Mouse (Mus musculus): ENCODE results near the gene Nf2. TPM values are rescaled to one million over a fixed set of nuclear protein-coding genes. Genes with fewer than 3 reads are reported as not detected.
"Not testable (repeated sequence)": the region's sequence is repeated elsewhere in the genome, so short reads cannot be mapped to it uniquely, and the experiment has no call there.

Nf2 gene
- polyA plus RNA-seq, 1 experiment from 2014 or later, result 72.9 TPM

DNA sequence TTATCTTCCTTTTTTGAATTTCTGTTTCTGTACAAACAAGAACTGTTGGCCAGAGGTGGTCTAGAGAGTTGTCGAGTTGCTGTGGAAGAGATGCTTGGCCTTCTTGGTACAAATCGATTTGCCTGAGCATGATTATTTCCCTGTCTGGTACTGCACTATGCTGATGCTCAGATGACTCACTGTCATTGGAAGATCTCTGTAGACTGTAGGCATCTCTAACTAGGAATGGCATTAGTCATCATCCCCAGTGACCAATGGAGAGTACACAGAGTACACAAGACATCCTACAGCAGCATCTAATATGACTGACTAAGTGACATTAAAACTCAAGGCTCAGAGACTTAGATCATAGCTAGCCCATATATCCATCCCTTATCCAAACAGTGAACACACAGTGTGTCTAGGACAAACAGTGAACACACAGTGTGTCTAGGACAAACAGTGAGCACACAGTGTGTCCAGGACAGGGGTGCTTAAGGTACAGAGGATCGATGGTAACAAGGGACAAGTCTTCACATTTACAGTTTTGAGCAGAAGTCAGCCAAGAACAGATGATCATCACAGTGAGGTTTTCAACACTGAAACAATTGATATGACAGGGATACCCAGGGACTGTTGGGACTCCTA lies 23.1 kb downstream of the Nf2 start:
- WGBS, result 95% methylated on average over 3 of the region's 3 CpGs
- no peaks in the 10 kb centered on the region for H3K36me3 ChIP-seq (ENCODE audit: control insufficient read depth, insufficient read depth)
- ATAC-seq, result no peak
- no peak overlapping the region for H3K4me3 ChIP-seq (replicated peaks; ENCODE audit: low read length)
- no peaks in the 10 kb centered on the region for H3K9me3 ChIP-seq (ENCODE audit: control insufficient read depth, low read length)
- no peak overlapping the region for H3K27ac ChIP-seq (ENCODE audit: low read length)
- no peaks in the 10 kb centered on the region for H3K4me1 ChIP-seq (replicated peaks; ENCODE audit: control insufficient read depth, insufficient read depth, low read length)
- H3K27me3 ChIP-seq (replicated peaks; ENCODE audit: control insufficient read depth, insufficient read depth, low read length), result no peaks in the 10 kb centered on the region
- H3K4me2 ChIP-seq (ENCODE audit: low read length), result no peak overlapping the region
- H3K9ac ChIP-seq (replicated peaks; ENCODE audit: low read depth, low read length), result no peak overlapping the region

DNA sequence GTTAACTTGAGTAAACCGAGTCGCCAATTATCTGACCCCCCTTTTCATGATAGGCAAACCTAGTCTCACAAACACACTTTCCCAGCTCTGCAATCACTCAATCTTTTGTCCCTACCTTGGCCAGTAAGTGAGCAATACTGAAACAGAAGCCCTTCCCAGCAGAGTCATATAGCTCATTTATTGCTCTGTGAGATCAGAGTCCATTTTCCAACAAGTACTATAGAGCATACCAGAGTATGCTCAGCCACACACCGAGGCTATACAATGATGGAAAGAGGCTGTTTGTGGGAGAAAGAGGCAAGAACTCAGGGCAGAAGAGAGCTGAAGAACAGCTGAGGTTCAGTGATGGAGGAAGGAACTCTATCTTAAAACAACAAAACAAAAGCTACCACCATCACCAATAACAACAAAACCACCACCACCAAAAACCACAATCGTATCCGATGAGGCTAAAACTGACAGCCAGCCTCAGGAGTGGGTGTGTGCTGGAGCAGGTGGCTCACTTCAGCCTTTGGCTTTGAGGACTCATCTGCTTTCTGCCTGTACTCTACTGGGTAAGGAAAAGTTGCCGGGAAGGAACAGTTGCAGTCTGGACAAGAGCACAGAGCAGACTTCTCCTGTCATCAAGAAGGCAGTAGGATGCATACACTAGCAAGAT lies 25.6 kb downstream of the Nf2 start:
- Histone ChIP-seq H3K27me3 (replicated peaks; ENCODE audit: control insufficient read depth, insufficient read depth, low read length) (no peaks in the 10 kb centered on the region), H3K4me3 (replicated peaks; ENCODE audit: low read length) (no peak overlapping the region), H3K4me1 (replicated peaks; ENCODE audit: control insufficient read depth, insufficient read depth, low read length) (no peaks in the 10 kb centered on the region), H3K27ac (ENCODE audit: low read length) (no peak overlapping the region), H3K36me3 (ENCODE audit: control insufficient read depth, insufficient read depth) (no peaks in the 10 kb centered on the region), H3K4me2 (ENCODE audit: low read length) (no peak overlapping the region), H3K9ac (replicated peaks; ENCODE audit: low read depth, low read length) (no peak overlapping the region), H3K9me3 (ENCODE audit: control insufficient read depth, low read length) (no peaks in the 10 kb centered on the region)
- WGBS, result 91% methylated on average over 6 of the region's 6 CpGs
- no peak for ATAC-seq

DNA sequence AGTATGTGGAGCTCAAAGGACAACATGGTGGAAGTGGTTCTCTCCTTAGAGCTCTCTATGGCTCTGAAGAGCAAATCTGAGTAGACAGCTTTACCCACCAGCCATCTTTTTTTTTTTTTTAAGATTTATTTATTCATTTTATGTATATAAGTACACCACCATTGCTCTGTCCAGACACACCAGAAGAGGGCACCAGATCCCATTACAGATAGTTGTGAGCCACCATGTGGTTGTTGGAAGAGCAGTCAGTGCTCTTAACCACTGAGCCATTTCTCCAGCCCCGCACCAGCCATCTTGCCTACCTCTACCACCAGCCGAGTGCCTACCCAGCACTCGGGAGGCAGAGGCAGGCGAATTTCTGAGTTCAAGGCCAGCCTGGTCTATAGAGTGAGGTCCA lies 26.9 kb downstream of the Nf2 start:
- H3K4me1 ChIP-seq (replicated peaks; ENCODE audit: control insufficient read depth, insufficient read depth, low read length); H3K9ac ChIP-seq (replicated peaks; ENCODE audit: low read depth, low read length): not testable (repeated sequence)
- 95% methylated on average over 4 of the region's 4 CpGs for WGBS

DNA sequence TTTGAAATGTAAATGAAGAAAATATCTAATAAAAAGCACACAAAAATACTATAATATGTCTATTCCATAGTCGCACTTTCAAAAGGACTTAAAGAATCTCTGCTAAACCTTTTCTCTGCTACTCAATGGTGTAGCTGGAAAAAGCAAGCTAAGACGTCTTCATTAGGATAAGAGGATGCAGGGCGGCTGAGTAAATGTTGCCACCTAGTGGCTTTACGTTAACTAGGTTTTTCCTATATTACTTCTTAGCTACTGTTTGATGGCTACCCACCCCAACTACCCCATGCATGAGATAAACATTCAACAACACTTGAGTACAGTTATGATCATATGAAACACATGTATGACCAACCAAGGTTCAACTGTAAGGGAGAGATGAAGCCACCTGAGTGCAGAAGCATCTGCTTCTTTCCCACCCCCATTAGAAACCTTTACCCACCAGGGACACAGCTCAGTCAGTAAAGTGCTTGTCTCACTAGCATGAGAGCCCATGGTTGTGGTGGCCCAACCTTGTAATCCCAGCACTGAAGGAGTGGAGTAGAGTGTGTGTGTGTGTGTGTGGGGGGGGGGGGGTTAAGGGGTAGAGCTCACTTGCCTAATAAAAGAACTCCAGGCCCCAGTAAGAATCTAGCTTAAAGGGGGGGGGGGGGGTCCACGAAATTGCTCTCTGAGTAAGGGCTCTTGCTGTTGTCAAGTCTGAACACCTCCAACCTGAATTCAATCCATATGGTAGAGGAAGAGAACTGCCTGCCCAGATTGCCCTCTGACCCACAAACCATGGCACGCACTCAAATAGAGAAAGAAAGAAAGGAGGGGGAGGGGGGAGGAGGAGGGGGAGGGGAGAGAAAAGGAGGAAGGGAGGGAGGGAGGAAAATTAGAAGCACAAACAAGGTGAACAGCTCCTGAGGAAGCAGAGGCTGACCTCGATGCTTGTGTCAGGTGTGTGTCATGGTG lies 27.6 kb downstream of the Nf2 start:
- no peak overlapping the region for H3K4me3 ChIP-seq (replicated peaks; ENCODE audit: low read length)
- no peak overlapping the region for H3K9ac ChIP-seq (replicated peaks; ENCODE audit: low read depth, low read length)
- H3K4me2 ChIP-seq (ENCODE audit: low read length), result no peak overlapping the region
- peak; percentile 63 for ATAC-seq
- 42% methylated on average over 7 of the region's 7 CpGs for WGBS
- no peaks in the 10 kb centered on the region for H3K9me3 ChIP-seq (ENCODE audit: control insufficient read depth, low read length)
- H3K27ac ChIP-seq (ENCODE audit: low read length), result no peak overlapping the region
- no peaks in the 10 kb centered on the region for H3K4me1 ChIP-seq (replicated peaks; ENCODE audit: control insufficient read depth, insufficient read depth, low read length)
- no peaks in the 10 kb centered on the region for H3K27me3 ChIP-seq (replicated peaks; ENCODE audit: control insufficient read depth, insufficient read depth, low read length)
- no peaks in the 10 kb centered on the region for H3K36me3 ChIP-seq (ENCODE audit: control insufficient read depth, insufficient read depth)

More for the DNA sequence above, 26.9 kb downstream of the Nf2 start:
- not testable (repeated sequence) for H3K27ac ChIP-seq (ENCODE audit: low read length); H3K4me2 ChIP-seq (ENCODE audit: low read length); H3K27me3 ChIP-seq (replicated peaks; ENCODE audit: control insufficient read depth, insufficient read depth, low read length); H3K9me3 ChIP-seq (ENCODE audit: control insufficient read depth, low read length); ATAC-seq; H3K36me3 ChIP-seq (ENCODE audit: control insufficient read depth, insufficient read depth); H3K4me3 ChIP-seq (replicated peaks; ENCODE audit: low read length)

DNA sequence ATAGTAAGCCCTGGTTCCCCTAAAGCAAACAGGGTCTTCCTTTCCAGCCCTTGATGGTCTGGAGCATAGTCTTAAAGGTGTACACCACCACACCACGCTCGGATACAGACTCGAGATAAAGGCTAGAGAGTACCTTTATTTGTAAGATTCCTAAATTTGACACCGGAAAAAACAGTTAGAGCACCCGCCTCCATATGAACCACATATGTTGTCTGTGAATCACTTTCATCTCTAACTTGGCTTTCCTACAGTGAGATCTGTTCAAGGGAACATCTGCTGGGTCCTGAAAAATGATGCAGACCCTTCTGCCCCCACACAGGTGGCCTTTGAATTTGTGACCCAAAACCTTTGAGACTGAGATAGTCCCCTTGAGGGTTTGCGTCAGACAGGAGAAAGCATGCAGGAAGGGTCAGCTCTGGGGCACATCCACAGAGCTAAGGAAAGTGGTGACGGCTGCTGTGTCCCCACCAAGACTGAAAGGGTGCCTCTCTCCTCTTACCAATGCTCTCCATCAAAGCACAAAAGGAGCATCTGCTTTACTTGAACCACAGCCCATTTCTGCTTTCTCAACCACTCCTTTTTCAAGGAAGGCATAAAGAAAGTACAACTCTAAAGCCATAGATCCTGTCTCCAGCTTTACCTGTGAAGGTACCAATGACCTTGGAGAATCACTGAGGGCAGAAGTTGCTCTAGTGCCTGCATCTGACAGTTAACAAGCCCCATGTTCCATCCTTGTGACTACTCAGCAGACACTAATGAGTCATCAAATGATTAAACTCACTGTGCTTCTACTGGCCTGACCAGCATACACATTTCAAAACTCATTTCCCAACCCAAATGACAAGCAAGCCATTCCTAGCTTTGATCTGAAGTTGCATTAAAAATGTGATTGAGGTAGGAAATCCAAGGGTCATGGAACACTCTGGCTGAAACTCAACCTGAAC lies 34.6 kb downstream of the Nf2 start:
- H3K4me2 ChIP-seq (ENCODE audit: low read length), result no peak overlapping the region
- H3K4me1 ChIP-seq (replicated peaks; ENCODE audit: control insufficient read depth, insufficient read depth, low read length), result 0 out of 2 replicates have a peak, but pooled peaks cover 6% of the 10 kb centered on the region
- no peak overlapping the region for H3K9ac ChIP-seq (replicated peaks; ENCODE audit: low read depth, low read length)
- no peak for ATAC-seq
- H3K27ac ChIP-seq (ENCODE audit: low read length), result no peak overlapping the region
- H3K27me3 ChIP-seq (replicated peaks; ENCODE audit: control insufficient read depth, insufficient read depth, low read length), result no peaks in the 10 kb centered on the region
- 84% methylated on average over 7 of the region's 7 CpGs for WGBS
- H3K36me3 ChIP-seq (ENCODE audit: control insufficient read depth, insufficient read depth), result no peaks in the 10 kb centered on the region
- H3K4me3 ChIP-seq (replicated peaks; ENCODE audit: low read length), result no peak overlapping the region
- H3K9me3 ChIP-seq (ENCODE audit: control insufficient read depth, low read length), result no peaks in the 10 kb centered on the region

DNA sequence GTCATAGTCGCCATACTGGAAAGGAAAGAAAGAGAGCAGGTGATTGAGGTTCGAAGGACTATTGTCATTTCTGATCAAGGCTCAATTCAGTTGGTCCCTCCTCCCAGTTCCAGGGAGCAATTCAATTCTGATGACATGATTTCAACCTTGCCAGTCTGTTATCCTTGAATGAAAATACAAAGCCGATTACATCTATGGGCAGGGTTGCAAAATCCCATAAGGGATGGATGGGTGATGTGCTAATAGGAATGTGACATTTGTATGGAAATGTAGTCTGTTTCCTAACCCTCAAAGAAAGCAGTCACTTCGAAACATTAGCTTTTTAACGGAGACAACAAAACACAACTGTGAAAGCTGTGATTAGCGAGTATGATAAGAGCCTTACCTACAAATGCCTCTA lies 41.0 kb downstream of the Nf2 start:
- no peak overlapping the region for H3K9ac ChIP-seq (replicated peaks; ENCODE audit: low read depth, low read length)
- H3K4me3 ChIP-seq (replicated peaks; ENCODE audit: low read length), result no peak overlapping the region
- H3K4me2 ChIP-seq (ENCODE audit: low read length), result no peak overlapping the region
- no peaks in the 10 kb centered on the region for H3K27me3 ChIP-seq (replicated peaks; ENCODE audit: control insufficient read depth, insufficient read depth, low read length)
- H3K9me3 ChIP-seq (ENCODE audit: control insufficient read depth, low read length), result no peaks in the 10 kb centered on the region
- H3K4me1 ChIP-seq (replicated peaks; ENCODE audit: control insufficient read depth, insufficient read depth, low read length), result peaks cover 13% of the 10 kb centered on the region
- WGBS, result 84% methylated on average over 6 of the region's 6 CpGs
- H3K36me3 ChIP-seq (ENCODE audit: control insufficient read depth, insufficient read depth), result no peaks in the 10 kb centered on the region
- ATAC-seq, result no peak
- H3K27ac ChIP-seq (ENCODE audit: low read length), result no peak overlapping the region

DNA sequence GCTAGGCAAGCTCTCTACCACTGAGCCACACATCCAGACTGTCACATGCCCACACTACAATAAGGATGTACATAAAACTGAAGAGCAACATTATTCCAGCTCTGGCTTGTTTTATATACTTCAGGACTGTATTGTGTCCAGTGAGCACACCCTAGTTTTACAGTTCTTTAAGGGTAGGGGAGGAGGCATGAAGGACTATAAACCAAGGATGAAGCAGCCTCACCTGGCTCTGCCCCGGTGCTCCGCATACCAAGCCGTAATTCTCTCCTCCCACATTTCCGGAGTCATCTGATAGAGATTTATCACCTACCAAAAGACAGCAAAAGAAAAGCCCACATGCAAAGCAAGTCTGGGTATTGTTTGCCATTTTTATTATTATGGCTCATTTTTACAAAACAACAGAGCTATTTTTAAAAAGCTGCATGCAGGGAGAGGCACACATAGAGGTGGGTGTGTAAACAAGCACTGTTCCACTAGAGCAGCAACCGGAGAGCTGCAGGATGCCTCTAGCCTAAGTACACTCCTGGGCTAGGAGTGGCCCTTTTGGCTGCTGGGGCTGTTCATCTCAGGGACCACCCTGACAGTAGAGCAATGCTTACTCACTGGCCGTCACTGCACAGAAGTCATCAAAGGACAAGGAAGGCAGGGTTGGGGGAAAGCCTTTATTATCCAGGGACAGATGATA lies 43.2 kb downstream of the Nf2 start:
- no peak for ATAC-seq
- Histone ChIP-seq H3K4me3 (replicated peaks; ENCODE audit: low read length) (no peak overlapping the region), H3K27ac (ENCODE audit: low read length) (no peak overlapping the region), H3K27me3 (replicated peaks; ENCODE audit: control insufficient read depth, insufficient read depth, low read length) (no peaks in the 10 kb centered on the region), H3K4me1 (replicated peaks; ENCODE audit: control insufficient read depth, insufficient read depth, low read length) (peaks cover 19% of the 10 kb centered on the region), H3K4me2 (ENCODE audit: low read length) (no peak overlapping the region), H3K9me3 (ENCODE audit: control insufficient read depth, low read length) (no peaks in the 10 kb centered on the region), H3K36me3 (ENCODE audit: control insufficient read depth, insufficient read depth) (peaks cover 4% of the 10 kb centered on the region; the same call in 1 of the 2 replicates), H3K9ac (replicated peaks; ENCODE audit: low read depth, low read length) (no peak overlapping the region)
- 92% methylated on average over 6 of the region's 6 CpGs for WGBS

DNA sequence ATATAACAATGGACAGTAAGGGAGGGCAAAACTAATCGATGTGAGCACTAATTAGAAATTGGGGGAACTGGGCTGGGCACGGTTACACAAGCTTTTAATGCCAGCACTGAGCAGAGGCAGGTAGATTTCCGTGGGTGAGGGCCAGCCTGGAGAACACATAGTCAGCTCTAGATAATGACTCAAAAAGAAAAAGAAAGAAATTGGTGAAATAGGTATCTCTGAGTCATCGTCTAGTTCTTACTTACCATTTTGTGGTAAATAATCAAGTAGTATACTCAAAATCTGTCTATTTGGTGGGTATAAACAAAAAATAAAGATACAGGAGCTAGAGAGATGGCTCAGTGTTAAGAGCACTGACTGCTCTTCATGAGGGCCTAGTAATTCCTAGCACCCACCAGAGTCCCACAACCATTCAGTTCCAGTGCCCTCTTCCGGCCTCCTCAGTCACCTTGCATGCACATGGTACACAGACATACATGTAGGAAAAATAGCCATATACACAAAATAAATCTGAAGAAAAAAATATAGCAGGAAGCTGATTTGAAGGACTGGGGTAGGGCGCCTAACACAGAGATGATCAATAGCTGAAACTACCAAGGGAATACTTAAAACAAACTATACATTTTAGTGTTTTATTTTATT lies 44.3 kb downstream of the Nf2 start:
- ATAC-seq, result no peak
- H3K9me3 ChIP-seq (ENCODE audit: control insufficient read depth, low read length), result no peaks in the 10 kb centered on the region
- H3K27me3 ChIP-seq (replicated peaks; ENCODE audit: control insufficient read depth, insufficient read depth, low read length), result no peaks in the 10 kb centered on the region
- H3K27ac ChIP-seq (ENCODE audit: low read length), result no peak overlapping the region
- H3K36me3 ChIP-seq (ENCODE audit: control insufficient read depth, insufficient read depth), result peaks cover 4% of the 10 kb centered on the region; the same call in 1 of the 2 replicates
- no peak overlapping the region for H3K9ac ChIP-seq (replicated peaks; ENCODE audit: low read depth, low read length)
- WGBS, result 84% methylated on average over 6 of the region's 6 CpGs
- peaks cover 19% of the 10 kb centered on the region for H3K4me1 ChIP-seq (replicated peaks; ENCODE audit: control insufficient read depth, insufficient read depth, low read length)
- no peak overlapping the region for H3K4me3 ChIP-seq (replicated peaks; ENCODE audit: low read length)
- no peak overlapping the region for H3K4me2 ChIP-seq (ENCODE audit: low read length)

Data from forebrain, embryonic 16.5 days (tissue).